Mouse (Mus musculus) embryonic facial prominence, embryonic 15.5 days (tissue): ENCODE results near the gene Rragd. TPM values are rescaled to one million over a fixed set of nuclear protein-coding genes. Genes with fewer than 3 reads are reported as not detected.

Experiments
- ATAC-seq: fragments of 200-750 bp; cut with Nextera tagmentation; 2 replicates; pipeline ENCODE4 v1.8.0; 2017; ENCODE audit warnings: low read depth, moderate TSS enrichment; ENCODE audit not compliant: insufficient number of reproducible peaks, low FRiP score, low TSS enrichment
- H3K27ac ChIP-seq: fragments of 300-500 bp; sonication (generic); replicated peaks from 2 replicates; pipeline ENCODE4 v1.5.1; 2015; ENCODE audit warnings: mild to moderate bottlenecking, inconsistent platforms
- H3K27me3 ChIP-seq: fragments of 300-500 bp; sonication (generic); 2 replicates; pipeline ENCODE4 v1.6.1; 2015; ENCODE audit warnings: inconsistent platforms
- H3K36me3 ChIP-seq: fragments of 300-500 bp; sonication (generic); 2 replicates; pipeline ENCODE4 v1.6.1; 2015; ENCODE audit warnings: mild to moderate bottlenecking, inconsistent platforms
- H3K4me1 ChIP-seq: fragments of 300-500 bp; sonication (generic); 2 replicates; pipeline ENCODE4 v1.6.1; 2015; ENCODE audit warnings: inconsistent platforms
- H3K4me2 ChIP-seq: fragments of 300-500 bp; sonication (generic); replicated peaks from 2 replicates; pipeline ENCODE4 v1.6.1; 2015; ENCODE audit warnings: mild to moderate bottlenecking, inconsistent platforms
- H3K4me3 ChIP-seq: fragments of 300-500 bp; sonication (generic); replicated peaks from 2 replicates; pipeline ENCODE4 v1.5.1; 2015; ENCODE audit warnings: mild to moderate bottlenecking, inconsistent platforms
- H3K9ac ChIP-seq: fragments of 300-500 bp; sonication (generic); 2 replicates; pipeline ENCODE4 v1.6.1; 2015; ENCODE audit warnings: inconsistent platforms
- H3K9me3 ChIP-seq: fragments of 300-500 bp; sonication (generic); replicated peaks from 2 replicates; pipeline ENCODE4 v1.6.1; 2016; ENCODE audit warnings: inconsistent platforms
- WGBS: fragments of 180-500 bp; shearing (Covaris S2); methylation state at CpG from one replicate; pipeline ENCODE4 v1.1.7; 2015; 5-methylcytosine and 5-hydroxymethylcytosine counted together
- polyA plus RNA-seq: library from polyadenylated mRNA; unstranded; fragments of >200 nt; fragmentation: Nextera tagmentation; extraction: Ambion mirVana; gene quantifications from 2 replicates; pipeline ENCODE4 v1.2.1, GENCODE M21; 2015

The Rragd gene
- polyA plus RNA-seq: 18.6 and 20.0 TPM in 2 replicates

GRCm38 (mm10) chr4:32982716-32983175, at the start of gene Rragd:
TSS of gene Rragd (plus strand) at chr4:32983037.
- peak; percentile 44 for ATAC-seq
- Histone ChIP-seq H3K4me3 (peak within 1 kb of the TSS; percentile 72), H3K9ac (peak within 1 kb of the TSS; percentile 64), H3K27me3 (no peaks in the 10 kb centered on the region), H3K36me3 (no peaks in the 10 kb centered on the region), H3K4me1 (peaks cover 17% of the 10 kb centered on the region), H3K4me2 (peak within 1 kb of the TSS; percentile 100), H3K27ac (peak within 1 kb of the TSS; percentile 72), H3K9me3 (no peaks in the 10 kb centered on the region)
- under 1% methylated on average over 15 of the region's 18 CpGs for WGBS

GRCm38 (mm10) chr4:32936762-32937341, 46.0 kb upstream of the Rragd start:
- Histone ChIP-seq H3K27ac (peak overlapping the region; percentile 40), H3K9me3 (no peaks in the 10 kb centered on the region), H3K4me3 (no peak overlapping the region), H3K9ac (no peak overlapping the region), H3K4me2 (no peak overlapping the region; the same call in 1 of the 2 replicates), H3K27me3 (no peaks in the 10 kb centered on the region), H3K4me1 (peaks cover 4% of the 10 kb centered on the region; the same call in 1 of the 2 replicates), H3K36me3 (no peaks in the 10 kb centered on the region)
- 17% methylated on average over 9 of the region's 9 CpGs for WGBS
- ATAC-seq: 0 out of 2 replicates have a peak, but pooled peaks have one; percentile 61

GRCm38 (mm10) chr4:32939521-32939920, 43.3 kb upstream of the Rragd start:
- Histone ChIP-seq H3K9ac (no peak overlapping the region), H3K4me1 (peaks cover 4% of the 10 kb centered on the region; the same call in 1 of the 2 replicates), H3K27me3 (no peaks in the 10 kb centered on the region), H3K36me3 (no peaks in the 10 kb centered on the region), H3K4me2 (no peak overlapping the region), H3K27ac (no peak overlapping the region), H3K4me3 (no peak overlapping the region), H3K9me3 (no peaks in the 10 kb centered on the region)
- ATAC-seq: no peak
- WGBS: 32% methylated on average over 4 of the region's 4 CpGs

GRCm38 (mm10) chr4:32939964-32940363, 42.9 kb upstream of the Rragd start:
- Histone ChIP-seq H3K9me3 (no peaks in the 10 kb centered on the region), H3K4me3 (no peak overlapping the region), H3K9ac (no peak overlapping the region), H3K4me2 (no peak overlapping the region), H3K4me1 (peaks cover 4% of the 10 kb centered on the region; the same call in 1 of the 2 replicates), H3K27ac (no peak overlapping the region), H3K36me3 (no peaks in the 10 kb centered on the region), H3K27me3 (no peaks in the 10 kb centered on the region)
- 28% methylated on average over 5 of the region's 5 CpGs for WGBS
- no peak for ATAC-seq

GRCm38 (mm10) chr4:32940984-32941383, 41.9 kb upstream of the Rragd start:
- H3K9me3 ChIP-seq: no peaks in the 10 kb centered on the region
- no peak overlapping the region for H3K4me2 ChIP-seq
- H3K4me1 ChIP-seq: peaks cover 4% of the 10 kb centered on the region; the same call in 1 of the 2 replicates
- H3K36me3 ChIP-seq: no peaks in the 10 kb centered on the region
- H3K27me3 ChIP-seq: no peaks in the 10 kb centered on the region
- 77% methylated on average over 4 of the region's 4 CpGs for WGBS
- ATAC-seq: no peak
- no peak overlapping the region for H3K27ac ChIP-seq
- no peak overlapping the region for H3K9ac ChIP-seq
- no peak overlapping the region for H3K4me3 ChIP-seq

GRCm38 (mm10) chr4:32947631-32948030, 35.2 kb upstream of the Rragd start:
- H3K27me3 ChIP-seq: 0 out of 2 replicates have a peak, but pooled peaks cover 3% of the 10 kb centered on the region
- H3K9ac ChIP-seq: no peak overlapping the region
- WGBS: 37% methylated on average over 4 of the region's 4 CpGs
- ATAC-seq: no peak
- H3K4me3 ChIP-seq: no peak overlapping the region
- no peaks in the 10 kb centered on the region for H3K36me3 ChIP-seq
- H3K4me2 ChIP-seq: no peak overlapping the region
- no peak overlapping the region for H3K27ac ChIP-seq
- H3K9me3 ChIP-seq: no peaks in the 10 kb centered on the region
- peaks cover 14% of the 10 kb centered on the region for H3K4me1 ChIP-seq

- peaks cover 14% of the 10 kb centered on the region for H3K4me1 ChIP-seq
- 24% methylated on average over 10 of the region's 10 CpGs for WGBS
- 0 out of 2 replicates have a peak overlapping the region, but pooled peaks have one; percentile 6 for H3K4me2 ChIP-seq
- no peak overlapping the region for H3K9ac ChIP-seq
- H3K27me3 ChIP-seq: 0 out of 2 replicates have a peak, but pooled peaks cover 3% of the 10 kb centered on the region
- H3K27ac ChIP-seq: no peak overlapping the region
- H3K4me3 ChIP-seq: no peak overlapping the region
- H3K9me3 ChIP-seq: no peaks in the 10 kb centered on the region
- no peak for ATAC-seq
- H3K36me3 ChIP-seq: no peaks in the 10 kb centered on the region
Observed at GRCm38 (mm10) chr4:32948696-32949095, 34.1 kb upstream of the Rragd start.

- no peaks in the 10 kb centered on the region for H3K36me3 ChIP-seq
- WGBS: under 1% methylated on average over 61 of the region's 66 CpGs
- 0 out of 2 replicates have a peak within 1 kb of the TSS, but pooled peaks have one; percentile 14 for H3K27ac ChIP-seq
- H3K4me1 ChIP-seq: peaks cover 14% of the 10 kb centered on the region
- H3K4me3 ChIP-seq: peak within 1 kb of the TSS; percentile 75
- 0 out of 2 replicates have a peak, but pooled peaks cover 3% of the 10 kb centered on the region for H3K27me3 ChIP-seq
- H3K9me3 ChIP-seq: no peaks in the 10 kb centered on the region
- H3K4me2 ChIP-seq: peak within 1 kb of the TSS; percentile 83
- peak within 1 kb of the TSS; percentile 58 for H3K9ac ChIP-seq
- peak; percentile 90 for ATAC-seq
Observed at GRCm38 (mm10) chr4:32950356-32951034, 32.3 kb upstream of the Rragd start, which contains the start of gene Ankrd6. TSS of gene Ankrd6 (minus strand) at chr4:32950841.

- peaks cover 14% of the 10 kb centered on the region for H3K4me1 ChIP-seq
- 0 out of 2 replicates have a peak, but pooled peaks cover 3% of the 10 kb centered on the region for H3K27me3 ChIP-seq
- WGBS: 4% methylated on average over 34 of the region's 34 CpGs
- H3K27ac ChIP-seq: no peak overlapping the region
- ATAC-seq: no peak; the same call in none of the 2 replicates
- peak overlapping the region; percentile 83 for H3K4me2 ChIP-seq
- peak overlapping the region; percentile 58 for H3K9ac ChIP-seq
- no peaks in the 10 kb centered on the region for H3K9me3 ChIP-seq
- no peaks in the 10 kb centered on the region for H3K36me3 ChIP-seq
- H3K4me3 ChIP-seq: peak overlapping the region; percentile 75
Observed at GRCm38 (mm10) chr4:32951035-32951940, 31.5 kb upstream of the Rragd start.

- H3K9ac ChIP-seq: no peak overlapping the region
- ATAC-seq: no peak
- H3K4me3 ChIP-seq: no peak overlapping the region
- H3K9me3 ChIP-seq: no peaks in the 10 kb centered on the region
- H3K27ac ChIP-seq: no peak overlapping the region
- H3K4me2 ChIP-seq: peak overlapping the region; percentile 83; the same call in 1 of the 2 replicates
- WGBS: 17% methylated on average over 7 of the region's 7 CpGs
- peaks cover 14% of the 10 kb centered on the region for H3K4me1 ChIP-seq
- no peaks in the 10 kb centered on the region for H3K36me3 ChIP-seq
- H3K27me3 ChIP-seq: 0 out of 2 replicates have a peak, but pooled peaks cover 3% of the 10 kb centered on the region
Observed at GRCm38 (mm10) chr4:32952681-32953080, 30.2 kb upstream of the Rragd start.
